Mouse (Mus musculus) kidney, adult 2 months (tissue): ENCODE data around the gene Ankle1.

Source experiments
- CTCF ChIP-seq: fragments of 200-500 bp; conservative IDR thresholded peaks from 2 replicates; pipeline ENCODE4 v1.5.1; 2011; ENCODE audit warnings: low read depth, mild to moderate bottlenecking, control low read depth, low read length, moderate library complexity, mixed read lengths; ENCODE audit not compliant: insufficient read depth, insufficient read length
- POLR2A ChIP-seq: fragments of 200-500 bp; IDR thresholded peaks from one replicate; pipeline ENCODE4 v1.6.1; 2011; ENCODE audit warnings: low read depth, low read length, control low read depth

- TF ChIP-seq POLR2A (no peak), CTCF (no peak)
Measured at GRCm38 (mm10) chr8:71457659-71458270, 52.0 kb downstream of the Ankle1 start.
